ENCODE assay signal across 7 mouse cellular contexts in genomic region chr6:72899781-72900681, GRCm38 (mm10). TPM values are rescaled to one million over a fixed set of nuclear protein-coding genes. Genes with fewer than 3 reads are reported as not detected.
DNase-seq lines count a peak whose midpoint lies in the region; ATAC-seq lines count a peak whose summit lies in the region.

Gene Kcmf1, minus strand, starts transcription at chr6:72899979.

- peak within 1 kb of the TSS; percentile 99 for H3K4me3 ChIP-seq in intestine, embryonic 15.5 days (replicated peaks)
- peak within 1 kb of the TSS; percentile 98 for H3K4me3 ChIP-seq in midbrain, embryonic 11.5 days (ENCODE audit: low read depth, low read length)

- H3K27me3 ChIP-seq in intestine, embryonic 15.5 days (replicated peaks), result no peaks in the 10 kb centered on the region
- no peaks in the 10 kb centered on the region for H3K27me3 ChIP-seq in midbrain, embryonic 11.5 days (ENCODE audit: control insufficient read depth, insufficient read depth, low read length)

- peak; percentile 89 for ATAC-seq in intestine, embryonic 15.5 days
- ATAC-seq in midbrain, embryonic 11.5 days (ENCODE audit: low FRiP score), result peak; percentile 85

- peaks cover 3% of the 10 kb centered on the region; the same call in 1 of the 2 replicates for H3K4me1 ChIP-seq in intestine, embryonic 15.5 days (replicated peaks)
- H3K4me1 ChIP-seq in midbrain, embryonic 11.5 days (ENCODE audit: control insufficient read depth, insufficient read depth, low read length), result peaks cover 15% of the 10 kb centered on the region; the same call in 1 of the 2 replicates

- H3K36me3 ChIP-seq in intestine, embryonic 15.5 days, result no peaks in the 10 kb centered on the region
- H3K36me3 ChIP-seq in midbrain, embryonic 11.5 days (ENCODE audit: control insufficient read depth, insufficient read depth, low read length), result no peaks in the 10 kb centered on the region

- H3K9ac ChIP-seq in intestine, embryonic 15.5 days, result peak within 1 kb of the TSS; percentile 100
- H3K9ac ChIP-seq in midbrain, embryonic 11.5 days (ENCODE audit: low read length), result peak within 1 kb of the TSS; percentile 99

- H3K9me3 ChIP-seq in intestine, embryonic 15.5 days, result no peaks in the 10 kb centered on the region
- no peaks in the 10 kb centered on the region for H3K9me3 ChIP-seq in midbrain, embryonic 11.5 days (ENCODE audit: control insufficient read depth, low read length)

- intact Hi-C loops in left cerebral cortex, postnatal 4 days (cut with DNase I), result no loop called here

- WGBS in intestine, embryonic 15.5 days, result under 1% methylated on average over 78 of the region's 113 CpGs
- WGBS in midbrain, embryonic 11.5 days, result under 1% methylated on average over 87 of the region's 113 CpGs

- H3K4me2 ChIP-seq in intestine, embryonic 15.5 days (replicated peaks), result peak within 1 kb of the TSS; percentile 70
- peak within 1 kb of the TSS; percentile 64 for H3K4me2 ChIP-seq in midbrain, embryonic 11.5 days

- DNase-seq in adrenal gland, adult 8-10 months, result peak; percentile 71
- peak; percentile 45 for DNase-seq in embryo, embryonic 11.5 days (ENCODE audit: low read depth, low spot score)
- peak; percentile 57 to 78 for DNase-seq in gastrocnemius, postnatal 4 days (ENCODE audit: low spot score in 2 of 2)
- peak; percentile 72 for DNase-seq in left cerebral cortex, postnatal 4 days
- DNase-seq in midbrain, embryonic 11.5 days (ENCODE audit: low spot score, missing footprints), result peak; percentile 95
- DNase-seq in skeletal muscle tissue, adult 2 months (ENCODE audit: low read depth, low spot score), result peak; percentile 67

- H3K27ac ChIP-seq in intestine, embryonic 15.5 days, result peak within 1 kb of the TSS; percentile 99
- peak within 1 kb of the TSS; percentile 98 for H3K27ac ChIP-seq in midbrain, embryonic 11.5 days (ENCODE audit: low read depth, low read length)

RNA-seq across cellular contexts. Expression of gene Kcmf1, which starts in this region (rescaled TPM):
- total RNA-seq in adrenal gland, adult 8-10 months (2022), result 10 to 100 TPM; 70.8 to 89.2 (median 76.8) TPM
- total RNA-seq in gastrocnemius, postnatal 4 days (2021), result 10 to 100 TPM; 74.8 to 81.2 TPM
- polyA plus RNA-seq in intestine, embryonic 15.5 days (2015; fragmentation: Nextera tagmentation; extraction: Ambion mirVana), result 42.2 and 46.4 TPM in 2 replicates
- 10 to 100 TPM; 68.4 to 73.0 TPM for total RNA-seq in left cerebral cortex, postnatal 4 days (2021)
- 37.2 and 45.3 TPM in 2 replicates for polyA plus RNA-seq in midbrain, embryonic 11.5 days (2014; fragmentation: Nextera tagmentation; extraction: Ambion mirVana)

Comparison
In these comparisons a context has a peak if more than half of its experiments do, and no peak if none do; other contexts are left out.
1. Peak in every context shown above with its lines: DNase-seq, ATAC-seq, H3K4me3 ChIP-seq and H3K27ac ChIP-seq.
2. DNase-seq: peak in every context shown above with its lines; median percentile 95 in midbrain, embryonic 11.5 days; 72 in left cerebral cortex, postnatal 4 days; 71 in adrenal gland, adult 8-10 months; 68 in gastrocnemius, postnatal 4 days; 67 in skeletal muscle tissue, adult 2 months; 45 in embryo, embryonic 11.5 days.